Mouse (Mus musculus) liver, embryonic 11.5 days (tissue): Measurements from ENCODE around the gene Gm28729. TPM values are rescaled to one million over a fixed set of nuclear protein-coding genes. Genes with fewer than 3 reads are reported as not detected.

ENCODE experiments used
- ATAC-seq: fragments of 200-750 bp; cut with Nextera tagmentation; replicated peaks from 2 replicates; pipeline ENCODE4 v1.8.0; 2017; ENCODE audit warnings: moderate number of reproducible peaks, mild to moderate bottlenecking, moderate TSS enrichment, moderate library complexity; ENCODE audit not compliant: low FRiP score
- DNase-seq: peaks from one replicate; pipeline ENCODE4 v3.0.0-alpha.2; 2017; ENCODE audit warnings: low spot score
- H3K27ac ChIP-seq: fragments of 300-500 bp; sonication (generic); 2 replicates; pipeline ENCODE4 v1.5.1; 2014; ENCODE audit warnings: mild to moderate bottlenecking, low read depth, low read length, control low read depth
- H3K27me3 ChIP-seq: fragments of 300-500 bp; sonication (generic); replicated peaks from 2 replicates; pipeline ENCODE4 v1.6.1; 2014; ENCODE audit warnings: low read length, mixed read lengths; ENCODE audit not compliant: control insufficient read depth, insufficient read depth
- H3K36me3 ChIP-seq: fragments of 300-500 bp; sonication (generic); 2 replicates; pipeline ENCODE4 v1.6.1; 2014; ENCODE audit warnings: mild to moderate bottlenecking, low read length, moderate library complexity, mixed read lengths; ENCODE audit not compliant: control insufficient read depth, insufficient read depth
- H3K4me1 ChIP-seq: fragments of 300-500 bp; sonication (generic); replicated peaks from 2 replicates; pipeline ENCODE4 v1.6.1; 2014; ENCODE audit warnings: low read length, mixed read lengths; ENCODE audit not compliant: control insufficient read depth, insufficient read depth
- H3K4me2 ChIP-seq: fragments of 300-500 bp; sonication (generic); 2 replicates; pipeline ENCODE4 v1.6.1; 2014; ENCODE audit warnings: mild to moderate bottlenecking, control low read depth, moderate library complexity
- H3K4me3 ChIP-seq: fragments of 300-500 bp; sonication (generic); 2 replicates; pipeline ENCODE4 v1.5.1; 2014; ENCODE audit warnings: low read depth, low read length, control low read depth
- H3K9ac ChIP-seq: fragments of 300-500 bp; sonication (generic); 2 replicates; pipeline ENCODE4 v1.6.1; 2014; ENCODE audit warnings: low read depth, low read length, control low read depth
- H3K9me3 ChIP-seq: fragments of 300-500 bp; sonication (generic); 2 replicates; pipeline ENCODE4 v1.6.1; 2016; ENCODE audit warnings: low read length, inconsistent platforms, mixed read lengths; ENCODE audit not compliant: control insufficient read depth
- WGBS: fragments of 180-500 bp; shearing (Covaris S2); extraction: QIAGEN DNeasy Blood & Tissue Kit; methylation state at CpG from one replicate; pipeline ENCODE4 v1.1.7; 2014; 5-methylcytosine and 5-hydroxymethylcytosine counted together
- polyA plus RNA-seq: library from polyadenylated mRNA; unstranded; fragments of >200 nt; fragmentation: Nextera tagmentation; extraction: Ambion mirVana; gene quantifications from 2 replicates; pipeline ENCODE4 v1.2.1, GENCODE M21; 2014

Gm28729 gene
- polyA plus RNA-seq, 1 experiment from 2014 or later, result not detected

DNA sequence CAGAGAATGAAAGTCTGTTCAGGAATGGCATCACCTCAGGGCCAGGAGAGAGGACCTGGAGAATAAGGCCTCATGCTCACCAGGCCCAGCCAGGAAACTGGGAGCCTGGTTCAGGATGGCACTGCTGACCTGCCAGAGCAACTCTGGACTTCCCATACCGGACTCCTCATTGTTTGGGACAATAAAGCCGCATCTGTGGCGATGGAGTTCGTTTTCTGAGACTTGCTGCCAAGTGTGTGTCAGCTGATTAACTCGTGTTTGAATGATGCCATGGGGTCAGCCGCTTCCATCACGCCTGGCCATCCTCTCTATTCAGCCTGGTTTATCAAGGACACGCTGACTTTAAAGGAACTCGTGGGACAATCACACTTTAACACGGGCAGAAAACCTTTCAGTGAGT, 61.4 kb downstream of the Gm28729 start:
- DNase-seq (no peak), ATAC-seq (no peak)
- peaks cover 10% of the 10 kb centered on the region for H3K36me3 ChIP-seq
- no peak overlapping the region for H3K4me2 ChIP-seq
- H3K27me3 ChIP-seq, result no peaks in the 10 kb centered on the region
- H3K27ac ChIP-seq, result no peak overlapping the region
- no peak overlapping the region for H3K4me3 ChIP-seq
- WGBS, result 82% methylated on average over 10 of the region's 10 CpGs
- peaks cover 7% of the 10 kb centered on the region; the same call in 1 of the 2 replicates for H3K9me3 ChIP-seq
- no peak overlapping the region for H3K9ac ChIP-seq
- H3K4me1 ChIP-seq, result no peaks in the 10 kb centered on the region

DNA sequence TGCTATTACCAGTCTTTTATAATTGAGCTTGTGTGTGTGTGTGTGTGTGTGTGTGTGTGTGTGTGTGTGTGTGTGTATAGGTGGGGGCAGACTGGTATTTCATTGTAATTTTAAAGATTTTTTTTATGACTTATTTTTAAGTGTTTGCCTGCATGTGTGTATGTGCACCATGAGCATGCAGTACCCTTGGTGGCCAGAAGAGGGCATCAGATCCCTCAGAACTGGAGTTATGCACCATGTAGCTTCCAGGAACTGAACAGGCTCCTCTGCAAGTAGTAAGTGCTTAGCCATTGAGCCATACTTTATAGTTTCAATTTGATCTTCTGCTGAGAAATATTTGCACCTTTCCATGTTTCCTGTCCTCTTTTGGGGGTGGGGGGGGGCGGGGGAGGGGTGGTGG, 63.5 kb downstream of the Gm28729 start:
- H3K27me3 ChIP-seq, result no peaks in the 10 kb centered on the region
- H3K4me2 ChIP-seq, result no peak overlapping the region
- 44% methylated on average over 1 of the region's 1 CpGs for WGBS
- ATAC-seq, result no peak
- H3K4me1 ChIP-seq, result no peaks in the 10 kb centered on the region
- H3K4me3 ChIP-seq, result no peak overlapping the region
- H3K9ac ChIP-seq, result no peak overlapping the region
- peaks cover 7% of the 10 kb centered on the region; the same call in 1 of the 2 replicates for H3K9me3 ChIP-seq
- H3K36me3 ChIP-seq, result peaks cover 8% of the 10 kb centered on the region
- no peak overlapping the region for H3K27ac ChIP-seq
- DNase-seq, result no peak

DNA sequence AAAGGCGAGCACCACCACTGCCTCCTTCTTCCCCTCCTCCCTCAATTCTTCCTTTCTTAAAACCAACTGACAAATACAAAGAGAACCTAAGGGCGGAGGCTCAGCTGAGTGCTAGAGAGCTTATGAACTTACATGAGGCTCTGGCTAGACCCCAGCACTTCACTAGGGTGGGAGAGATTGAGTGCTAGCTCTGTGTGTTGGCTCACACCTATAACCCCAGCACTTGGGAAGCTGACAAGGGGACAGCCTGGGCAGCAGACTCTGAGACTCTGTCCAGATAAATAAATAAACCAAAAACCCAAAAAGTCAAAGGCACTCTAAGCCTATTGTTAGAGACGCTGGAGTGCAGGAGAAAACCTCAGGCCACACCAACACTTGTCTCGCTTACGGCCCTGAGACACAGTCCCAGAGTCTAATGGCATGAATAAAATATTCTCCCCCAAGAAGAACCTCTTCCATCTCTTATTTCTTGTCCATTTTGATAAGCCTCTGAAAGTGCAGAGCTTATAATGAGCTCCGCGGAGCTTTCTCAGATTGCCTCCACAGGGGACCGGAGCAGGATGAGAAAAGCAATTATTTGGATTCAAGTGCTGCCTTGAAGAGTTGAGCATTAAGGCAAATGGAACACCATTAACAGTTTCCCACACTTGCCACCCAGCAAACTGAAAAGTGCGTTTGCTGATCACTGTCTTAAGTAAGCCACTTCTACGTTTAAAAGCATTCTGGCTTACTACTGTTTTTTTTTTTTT, 64.8 kb downstream of the Gm28729 start:
- 82% methylated on average over 10 of the region's 10 CpGs for WGBS
- Histone ChIP-seq H3K27ac (no peak overlapping the region), H3K4me3 (no peak overlapping the region), H3K9me3 (peaks cover 7% of the 10 kb centered on the region; the same call in 1 of the 2 replicates), H3K36me3 (peaks cover 8% of the 10 kb centered on the region), H3K4me2 (no peak overlapping the region), H3K27me3 (no peaks in the 10 kb centered on the region), H3K4me1 (no peaks in the 10 kb centered on the region), H3K9ac (no peak overlapping the region)
- no peak for ATAC-seq
- DNase-seq, result no peak

DNA sequence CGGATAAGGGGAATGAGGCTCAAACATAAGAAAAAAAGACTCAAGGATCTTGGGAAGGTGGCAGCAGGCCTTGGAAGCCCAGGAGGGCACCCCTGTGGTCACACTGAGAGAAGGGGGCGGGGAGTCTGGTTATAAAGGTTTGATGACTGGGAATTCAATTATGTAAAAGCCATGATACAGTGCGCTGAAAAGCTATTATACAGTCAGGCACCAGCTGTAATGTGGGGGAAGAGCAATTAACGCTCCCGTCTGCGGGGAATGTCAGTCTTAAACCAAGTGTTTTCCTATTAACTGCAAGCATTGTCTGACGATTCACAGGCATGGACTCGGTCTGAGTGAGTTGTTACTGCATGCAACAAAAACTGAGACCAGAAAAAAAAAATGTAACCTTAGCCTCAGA, 69.4 kb downstream of the Gm28729 start:
- H3K9me3 ChIP-seq, result no peaks in the 10 kb centered on the region
- WGBS, result 80% methylated on average over 8 of the region's 8 CpGs
- no peaks in the 10 kb centered on the region for H3K4me1 ChIP-seq
- no peak overlapping the region for H3K27ac ChIP-seq
- H3K4me2 ChIP-seq, result no peak overlapping the region
- no peak for DNase-seq
- no peaks in the 10 kb centered on the region for H3K27me3 ChIP-seq
- H3K36me3 ChIP-seq, result no peaks in the 10 kb centered on the region
- no peak overlapping the region for H3K9ac ChIP-seq
- no peak for ATAC-seq
- no peak overlapping the region for H3K4me3 ChIP-seq

DNA sequence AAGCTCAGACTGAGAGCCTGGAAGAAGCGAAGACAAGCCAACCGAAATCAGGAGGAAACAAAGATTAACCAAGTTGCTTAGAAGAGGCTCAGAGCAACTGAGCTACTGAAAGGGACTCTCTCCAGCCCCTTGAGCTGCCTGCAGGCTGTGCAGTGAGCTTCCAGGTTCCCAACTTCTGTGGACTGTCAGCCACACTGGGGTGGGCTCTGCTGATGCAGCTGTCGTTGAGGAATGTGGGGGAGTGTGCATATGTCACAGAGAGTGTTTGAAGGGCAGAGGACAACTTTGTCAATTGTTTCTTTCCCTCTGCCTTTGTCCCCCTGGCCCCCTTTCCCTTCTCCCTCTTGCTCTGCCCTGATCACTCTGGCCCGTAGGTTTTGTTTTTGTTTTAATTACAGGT, 72.1 kb downstream of the Gm28729 start:
- H3K4me3 ChIP-seq, result no peak overlapping the region
- WGBS, result 81% methylated on average over 4 of the region's 4 CpGs
- no peak overlapping the region for H3K9ac ChIP-seq
- no peak overlapping the region for H3K4me2 ChIP-seq
- H3K27me3 ChIP-seq, result no peaks in the 10 kb centered on the region
- H3K9me3 ChIP-seq, result no peaks in the 10 kb centered on the region
- H3K27ac ChIP-seq, result no peak overlapping the region
- no peak for DNase-seq
- no peaks in the 10 kb centered on the region for H3K36me3 ChIP-seq
- H3K4me1 ChIP-seq, result no peaks in the 10 kb centered on the region
- no peak for ATAC-seq

DNA sequence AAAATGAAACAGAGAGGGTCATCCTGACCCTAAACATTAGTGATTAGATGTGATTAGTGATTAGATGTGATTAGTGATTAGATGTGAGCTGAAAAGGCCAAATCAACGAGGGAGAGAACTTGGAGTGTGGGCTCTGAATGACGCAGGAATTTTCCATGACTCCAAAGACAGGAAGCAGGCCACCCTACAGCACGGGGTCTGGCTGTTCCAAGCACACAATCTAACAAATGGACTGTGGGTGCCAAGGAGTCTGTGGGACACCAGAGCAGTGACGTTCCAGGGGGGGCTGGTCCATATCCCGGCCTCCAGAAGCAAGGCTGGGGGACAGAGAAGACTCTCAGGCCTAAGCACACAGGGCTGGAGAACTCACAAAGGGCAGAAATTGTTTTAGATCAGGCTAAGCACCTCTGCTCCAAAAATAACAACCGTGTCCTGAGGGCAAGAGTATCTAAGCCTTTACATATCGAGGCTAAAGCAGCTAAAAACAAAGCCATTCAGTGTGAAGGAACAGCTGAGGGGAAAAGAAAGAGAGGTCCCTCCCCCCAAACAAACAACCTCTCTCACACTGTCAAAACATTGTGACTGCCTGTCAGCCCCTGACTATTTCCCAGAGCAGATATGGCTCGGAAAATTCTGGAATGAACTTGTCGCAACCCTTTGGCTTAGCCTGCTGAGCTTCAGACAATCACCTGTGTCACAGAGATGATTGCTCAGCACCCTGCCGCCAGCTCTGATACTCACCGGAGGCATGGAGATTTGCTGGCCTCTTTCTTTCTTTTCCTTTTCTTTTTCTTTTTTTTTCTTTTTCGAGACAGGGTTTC, 74.0 kb downstream of the Gm28729 start:
- Histone ChIP-seq H3K9me3 (no peaks in the 10 kb centered on the region), H3K27me3 (no peaks in the 10 kb centered on the region), H3K27ac (no peak overlapping the region), H3K9ac (no peak overlapping the region), H3K36me3 (no peaks in the 10 kb centered on the region), H3K4me2 (no peak overlapping the region), H3K4me3 (no peak overlapping the region), H3K4me1 (no peaks in the 10 kb centered on the region)
- 64% methylated on average over 12 of the region's 12 CpGs for WGBS
- no peak for DNase-seq
- no peak for ATAC-seq

DNA sequence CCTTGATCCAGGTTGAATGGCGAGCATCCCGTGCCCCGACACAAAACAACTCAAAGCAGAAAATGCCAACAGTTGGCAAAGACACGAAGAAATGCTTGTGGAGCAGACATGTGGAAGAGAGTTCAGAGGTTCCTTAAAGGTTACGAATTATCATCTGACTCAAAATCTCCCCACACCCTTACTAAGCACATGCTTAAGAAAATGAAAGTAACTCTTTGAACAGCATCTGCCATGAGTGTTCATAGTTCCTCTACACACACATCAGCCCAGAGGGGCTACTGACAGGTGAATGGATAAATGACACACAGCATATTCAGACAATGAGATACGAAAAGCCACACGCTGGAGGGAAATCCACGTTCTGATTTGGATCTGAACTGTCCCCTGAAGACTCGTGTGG, 75.5 kb downstream of the Gm28729 start:
- H3K9me3 ChIP-seq, result no peaks in the 10 kb centered on the region
- H3K27ac ChIP-seq, result no peak overlapping the region
- H3K27me3 ChIP-seq, result no peaks in the 10 kb centered on the region
- WGBS, result 71% methylated on average over 9 of the region's 9 CpGs
- no peak overlapping the region for H3K4me2 ChIP-seq
- no peak overlapping the region for H3K4me3 ChIP-seq
- DNase-seq, result no peak
- H3K4me1 ChIP-seq, result no peaks in the 10 kb centered on the region
- no peak for ATAC-seq
- H3K36me3 ChIP-seq, result no peaks in the 10 kb centered on the region
- no peak overlapping the region for H3K9ac ChIP-seq

DNA sequence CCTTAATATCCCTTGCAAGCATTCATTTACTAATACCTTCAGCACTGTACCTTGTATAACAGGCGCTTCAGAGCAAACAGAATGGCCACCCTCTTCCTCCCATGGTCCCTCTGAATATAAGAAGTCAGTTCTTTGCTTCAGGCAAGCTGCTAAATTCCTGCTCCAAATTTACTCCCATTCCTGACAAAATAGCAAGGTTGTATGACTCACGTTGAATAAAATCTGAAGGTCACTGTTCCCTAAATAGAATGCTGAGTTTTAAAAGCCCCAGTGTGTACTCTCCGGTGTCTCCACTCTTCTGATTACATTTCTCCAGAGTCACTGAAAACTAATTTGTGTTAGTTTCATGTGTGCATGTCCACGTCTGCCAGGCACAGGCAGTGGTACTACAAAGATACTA, 79.7 kb downstream of the Gm28729 start:
- Histone ChIP-seq H3K4me1 (no peaks in the 10 kb centered on the region), H3K4me3 (no peak overlapping the region), H3K27me3 (0 out of 2 replicates have a peak, but pooled peaks cover 3% of the 10 kb centered on the region), H3K9me3 (no peaks in the 10 kb centered on the region), H3K4me2 (no peak overlapping the region), H3K36me3 (no peaks in the 10 kb centered on the region), H3K27ac (no peak overlapping the region), H3K9ac (no peak overlapping the region)
- ATAC-seq (no peak), DNase-seq (no peak)
- WGBS, result 76% methylated on average over 4 of the region's 4 CpGs
